ENCODE assay signal across 8 mouse cellular contexts in genomic region chr15:97000319-97001251, GRCm38 (mm10). TPM values are rescaled to one million over a fixed set of nuclear protein-coding genes. Genes with fewer than 3 reads are reported as not detected.
DNase-seq lines count a peak whose midpoint lies in the region; ATAC-seq lines count a peak whose summit lies in the region.

No protein-coding gene starts in this region.

- H3K4me1 ChIP-seq in liver, embryonic 13.5 days (replicated peaks): peaks cover 31% of the 10 kb centered on the region

- H3K9me3 ChIP-seq in liver, embryonic 13.5 days (replicated peaks): no peaks in the 10 kb centered on the region

- WGBS in liver, embryonic 13.5 days (ENCODE audit: insufficient replicate concordance): 34% methylated on average over 17 of the region's 17 CpGs

- H3K36me3 ChIP-seq in liver, embryonic 13.5 days: 0 out of 2 replicates have a peak, but pooled peaks cover 6% of the 10 kb centered on the region

- ATAC-seq in liver, embryonic 13.5 days (ENCODE audit: low read depth): peak; percentile 81
- ATAC-seq in erythroid progenitor cell, adult 5-6 weeks (replicated peaks; ENCODE audit: low FRiP score, poor library complexity, severe bottlenecking): no peak

- peak; percentile 97 for DNase-seq in 3T3-L1 (ENCODE audit: low read depth, low spot score)
- peak; percentile 87 for DNase-seq in embryo, embryonic 11 days
- peak; percentile 97 for DNase-seq in hindlimb bud, embryonic 11.5 days (ENCODE audit: extremely low spot score, low read depth, low spot score)
- DNase-seq in liver, embryonic 13.5 days: no peak
- no peak for DNase-seq in ovary, postnatal 36 days (ENCODE audit: low spot score)
- DNase-seq in gastrocnemius, adult 18-20 months (ENCODE audit: low spot score): no peak
- no peak for DNase-seq in left cerebral cortex, adult 18-20 months (ENCODE audit: low spot score in 2 of 2)

- H3K4me3 ChIP-seq in liver, embryonic 13.5 days (replicated peaks): no peak overlapping the region

- H3K4me2 ChIP-seq in liver, embryonic 13.5 days: peak overlapping the region; percentile 24

- H3K27me3 ChIP-seq in liver, embryonic 13.5 days: no peaks in the 10 kb centered on the region

- peak overlapping the region; percentile 68 for H3K27ac ChIP-seq in liver, embryonic 13.5 days

- no peak overlapping the region for H3K9ac ChIP-seq in liver, embryonic 13.5 days

RNA-seq across cellular contexts. Expression of gene Slc38a4, which starts 55.2 kb away (rescaled TPM):
- polyA plus RNA-seq in liver, embryonic 13.5 days (2015; fragmentation: Nextera tagmentation; extraction: Ambion mirVana): 38.3 and 50.7 TPM in 2 replicates
- not detected in 2 replicates for total RNA-seq in erythroid progenitor cell, adult 5-6 weeks (2015; ENCODE audit: low replicate concordance)
- total RNA-seq in erythroid progenitor cell, adult 5-6 weeks (2017; ENCODE audit: low replicate concordance): not detected in 2 replicates
- total RNA-seq in gastrocnemius, adult 18-20 months (2021): 100 to 1,000 TPM; 117 to 129 TPM
- total RNA-seq in left cerebral cortex, adult 18-20 months (2021): under 1 TPM; 0.74 to 0.84 TPM

Comparison
In these comparisons a context has a peak if more than half of its experiments do, and no peak if none do; other contexts are left out.
1. DNase-seq: peak in 3T3-L1 (single experiment), embryo, embryonic 11 days (single experiment) and hindlimb bud, embryonic 11.5 days (single experiment); none in liver, embryonic 13.5 days (single experiment), ovary, postnatal 36 days (single experiment), gastrocnemius, adult 18-20 months (single experiment) and left cerebral cortex, adult 18-20 months (0 of 2).
2. RNA of gene Slc38a4, which starts 55.2 kb away (total RNA-seq): 117 to 129 TPM in gastrocnemius, adult 18-20 months; 0.74 to 0.84 TPM in left cerebral cortex, adult 18-20 months and not detected in erythroid progenitor cell, adult 5-6 weeks; every median in the first group is over 10 times any median in the second.